Mouse (Mus musculus): ENCODE measurements around the gene Pkig. TPM values are rescaled to one million over a fixed set of nuclear protein-coding genes. Genes with fewer than 3 reads are reported as not detected.
"Not testable (repeated sequence)": the region's sequence is repeated elsewhere in the genome, so short reads cannot be mapped to it uniquely, and the experiment has no call there.

Gene Pkig
- polyA plus RNA-seq, 1 experiment: not detected

DNA sequence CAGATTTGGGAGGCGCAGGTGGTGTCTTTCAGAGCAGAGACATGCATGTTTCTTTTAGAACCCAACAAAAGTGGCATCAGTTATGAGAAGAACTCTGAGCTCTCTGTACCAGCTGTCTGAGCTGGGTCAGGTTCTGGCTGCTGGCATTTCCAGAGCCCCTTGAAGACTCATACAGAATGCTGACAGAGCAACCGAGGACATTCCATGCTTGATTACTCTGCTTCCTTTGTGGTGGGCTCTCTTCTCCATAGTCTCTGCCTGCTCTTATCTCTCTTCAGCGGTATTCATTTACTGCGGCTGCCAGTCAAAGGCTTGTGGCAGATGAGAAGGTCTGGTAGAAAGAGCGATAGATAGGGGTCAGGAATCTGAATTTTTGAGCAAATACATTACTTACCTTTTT is 28.0 kb downstream of the Pkig start:
- no peak for TF ChIP-seq CTCF (IDR thresholded peaks at IDR 0.05; ENCODE audit: insufficient read depth, low read depth, low read length)
- TF ChIP-seq POLR2A (IDR thresholded peaks at IDR 0.05; ENCODE audit: insufficient read depth, low read depth, low read length): no peak

DNA sequence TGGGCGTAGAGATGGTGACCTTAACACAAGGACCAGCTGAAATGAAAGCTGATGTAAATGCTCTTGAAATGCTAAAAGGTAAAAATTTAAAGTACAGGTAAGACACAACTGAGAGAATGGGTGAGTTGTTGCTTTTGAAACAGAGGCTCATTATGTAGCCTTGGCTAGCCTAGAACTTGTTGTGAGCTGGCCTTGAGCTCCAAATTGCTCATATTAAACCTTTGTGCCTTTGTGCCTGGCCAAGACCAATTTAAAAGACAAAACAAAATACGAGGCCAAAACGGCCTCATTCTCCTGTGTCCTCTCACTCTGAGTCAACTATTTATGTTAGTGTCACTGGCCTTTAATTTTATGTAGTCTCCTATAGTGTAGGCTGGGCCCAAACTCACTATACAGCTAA is 28.7 kb downstream of the Pkig start:
- Histone ChIP-seq H3K4me1 (ENCODE audit: control insufficient read depth, insufficient read depth, low read length) (peaks cover 26% of the 10 kb centered on the region), H3K4me3 (ENCODE audit: insufficient read depth, low read depth, low read length) (no peak overlapping the region), H3K27ac (ENCODE audit: insufficient read depth, low read depth, low read length) (peak overlapping the region; percentile 84)
- 55% methylated on average over 3 of the region's 3 CpGs for WGBS
- TF ChIP-seq POLR2A (IDR thresholded peaks at IDR 0.05; ENCODE audit: insufficient read depth, low read depth, low read length) (no peak), CTCF (IDR thresholded peaks at IDR 0.05; ENCODE audit: insufficient read depth, low read depth, low read length) (no peak)

More for the DNA sequence above, 28.0 kb downstream of the Pkig start:
- Histone ChIP-seq H3K27ac (ENCODE audit: insufficient read depth, low read depth, low read length) (peak overlapping the region; percentile 84), H3K4me1 (ENCODE audit: control insufficient read depth, insufficient read depth, low read length) (peaks cover 23% of the 10 kb centered on the region), H3K4me3 (ENCODE audit: insufficient read depth, low read depth, low read length) (no peak overlapping the region)
- 63% methylated on average over 5 of the region's 5 CpGs for WGBS

DNA sequence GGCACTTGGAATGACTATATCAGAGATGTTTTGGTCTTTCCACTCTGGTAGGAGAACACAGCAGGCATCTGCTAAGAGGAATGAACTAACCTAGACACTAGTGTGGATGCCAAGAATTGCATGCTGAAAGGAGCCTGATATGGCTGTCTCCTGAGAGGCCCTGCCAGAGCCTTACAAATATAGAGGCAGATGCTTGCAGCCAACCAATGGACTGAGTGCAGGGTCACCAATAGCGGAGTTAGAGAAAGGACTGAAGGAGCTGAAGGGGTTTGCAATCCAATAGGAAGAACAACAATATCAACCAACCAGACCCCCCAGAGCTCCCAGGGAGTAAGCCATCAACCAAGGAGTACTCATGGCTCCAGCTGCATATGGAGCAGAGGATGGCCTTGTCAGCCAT is 30.2 kb downstream of the Pkig start:
- not testable (repeated sequence) for H3K4me3 ChIP-seq (ENCODE audit: insufficient read depth, low read depth, low read length)
- peak overlapping the region; percentile 54 for H3K27ac ChIP-seq (ENCODE audit: insufficient read depth, low read depth, low read length)
- H3K4me1 ChIP-seq (ENCODE audit: control insufficient read depth, insufficient read depth, low read length): peaks cover 30% of the 10 kb centered on the region
- 96% methylated on average over 1 of the region's 1 CpGs for WGBS

DNA sequence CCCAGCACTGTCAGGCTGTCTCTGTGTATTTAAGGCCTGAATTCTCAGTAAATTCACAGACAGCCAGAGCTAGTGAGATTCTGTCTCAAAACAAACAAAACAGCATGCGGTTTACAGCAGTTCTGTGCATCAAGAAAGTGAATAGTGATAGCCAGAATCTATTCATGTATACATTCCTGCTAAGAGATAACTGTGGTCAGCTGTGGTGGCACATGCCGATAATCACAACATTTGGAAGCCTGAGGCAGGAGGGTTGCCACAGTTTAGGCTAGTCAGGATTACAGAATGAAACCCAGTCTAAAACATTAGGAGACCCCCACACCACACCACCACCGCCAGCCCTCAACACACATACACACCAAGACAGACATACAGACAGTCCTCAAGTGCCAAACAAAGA is 31.6 kb downstream of the Pkig start:
- H3K4me1 ChIP-seq (ENCODE audit: control insufficient read depth, insufficient read depth, low read length): peaks cover 38% of the 10 kb centered on the region
- 68% methylated on average over 3 of the region's 3 CpGs for WGBS
- H3K4me3 ChIP-seq (ENCODE audit: insufficient read depth, low read depth, low read length): no peak overlapping the region
- H3K27ac ChIP-seq (ENCODE audit: insufficient read depth, low read depth, low read length): peak overlapping the region; percentile 83
- TF ChIP-seq CTCF (IDR thresholded peaks at IDR 0.05; ENCODE audit: insufficient read depth, low read depth, low read length) (no peak), POLR2A (IDR thresholded peaks at IDR 0.05; ENCODE audit: insufficient read depth, low read depth, low read length) (no peak)

DNA sequence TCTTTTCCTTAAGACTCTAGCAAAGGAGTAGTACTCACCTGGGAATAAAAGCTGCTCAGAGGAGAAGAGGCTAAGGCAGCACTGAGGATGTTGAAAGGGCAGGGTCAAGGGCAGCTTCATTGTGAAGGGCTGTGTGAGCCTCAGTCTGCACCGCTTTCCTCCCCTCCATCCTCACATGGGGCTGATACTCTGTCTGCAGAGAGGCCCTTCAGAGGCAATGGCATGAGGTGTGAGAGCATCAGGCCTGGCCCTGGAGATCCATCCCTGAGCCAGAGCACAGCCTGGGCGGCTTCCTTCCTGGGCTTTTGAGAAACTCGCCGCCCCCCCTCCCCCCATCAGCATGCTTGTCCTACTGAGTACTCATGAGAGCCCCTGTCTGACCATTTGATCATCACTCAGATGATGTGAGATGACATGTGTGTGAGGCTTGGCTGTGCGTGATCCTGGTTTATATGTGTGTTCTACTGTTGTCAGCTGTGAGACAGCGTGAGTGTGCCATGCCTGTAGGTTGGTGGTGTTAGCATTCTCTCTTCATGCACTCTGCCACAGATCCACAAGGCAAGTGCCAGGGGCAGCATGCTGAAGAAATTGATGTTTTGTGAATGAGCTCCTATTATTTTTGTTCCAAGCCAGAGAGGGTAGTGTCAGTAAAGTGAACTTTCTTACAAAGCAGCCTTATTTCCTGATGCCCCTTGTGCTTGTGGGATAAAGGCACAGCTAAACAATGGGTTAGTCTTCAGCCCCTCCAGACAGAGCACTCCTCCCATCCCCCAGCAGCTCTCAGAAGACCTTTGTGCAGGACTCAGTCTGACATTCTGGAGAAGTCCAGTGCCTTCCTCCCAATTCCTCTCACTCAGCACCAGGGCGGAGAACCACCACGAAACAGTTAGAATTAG is 32.5 kb downstream of the Pkig start:
- Histone ChIP-seq H3K27ac (ENCODE audit: insufficient read depth, low read depth, low read length) (peak overlapping the region; percentile 83), H3K4me1 (ENCODE audit: control insufficient read depth, insufficient read depth, low read length) (peaks cover 35% of the 10 kb centered on the region), H3K4me3 (ENCODE audit: insufficient read depth, low read depth, low read length) (no peak overlapping the region)
- 68% methylated on average over 8 of the region's 8 CpGs for WGBS
- TF ChIP-seq CTCF (IDR thresholded peaks at IDR 0.05; ENCODE audit: insufficient read depth, low read depth, low read length) (no peak), POLR2A (IDR thresholded peaks at IDR 0.05; ENCODE audit: insufficient read depth, low read depth, low read length) (no peak)

DNA sequence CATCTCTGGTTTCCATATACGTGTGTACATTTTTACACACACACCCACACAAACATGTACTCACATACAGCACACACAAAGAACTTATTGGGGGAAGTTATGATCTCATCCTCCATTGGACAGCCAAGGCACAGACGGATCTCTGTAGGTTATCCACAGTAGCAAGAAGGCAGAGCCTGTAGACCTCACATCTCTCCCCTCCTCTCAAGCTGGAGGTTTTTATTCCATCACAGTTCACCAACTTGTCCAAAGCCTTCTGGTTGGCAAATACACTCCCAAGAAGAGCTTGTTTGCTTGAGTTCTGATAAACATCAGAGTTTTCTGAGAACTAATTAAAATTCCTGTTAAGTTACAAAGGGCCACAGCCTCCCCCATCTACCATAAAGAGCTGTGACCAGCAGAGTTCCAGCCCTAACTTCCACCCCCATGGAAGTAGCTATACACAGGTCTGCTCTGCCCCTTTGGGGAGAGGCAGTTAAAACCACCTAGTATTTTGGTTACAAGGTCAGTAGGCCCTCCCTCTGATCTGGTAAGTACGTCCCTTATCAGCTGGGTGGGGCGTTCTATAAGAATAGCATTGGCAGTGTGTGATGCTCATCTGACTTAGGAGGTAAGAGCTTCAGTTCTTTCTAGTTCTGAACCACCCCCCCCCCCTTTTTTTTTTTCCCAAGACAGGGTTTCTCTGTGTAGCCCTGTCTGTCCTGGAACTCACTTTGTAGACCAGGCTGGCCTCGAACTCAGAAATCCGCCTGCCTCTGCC is 33.8 kb downstream of the Pkig start:
- 85% methylated on average over 6 of the region's 6 CpGs for WGBS
- Histone ChIP-seq H3K27ac (ENCODE audit: insufficient read depth, low read depth, low read length) (peak overlapping the region; percentile 48), H3K4me3 (ENCODE audit: insufficient read depth, low read depth, low read length) (no peak overlapping the region), H3K4me1 (ENCODE audit: control insufficient read depth, insufficient read depth, low read length) (peaks cover 30% of the 10 kb centered on the region)
- TF ChIP-seq CTCF (IDR thresholded peaks at IDR 0.05; ENCODE audit: insufficient read depth, low read depth, low read length) (no peak), POLR2A (IDR thresholded peaks at IDR 0.05; ENCODE audit: insufficient read depth, low read depth, low read length) (no peak)

DNA sequence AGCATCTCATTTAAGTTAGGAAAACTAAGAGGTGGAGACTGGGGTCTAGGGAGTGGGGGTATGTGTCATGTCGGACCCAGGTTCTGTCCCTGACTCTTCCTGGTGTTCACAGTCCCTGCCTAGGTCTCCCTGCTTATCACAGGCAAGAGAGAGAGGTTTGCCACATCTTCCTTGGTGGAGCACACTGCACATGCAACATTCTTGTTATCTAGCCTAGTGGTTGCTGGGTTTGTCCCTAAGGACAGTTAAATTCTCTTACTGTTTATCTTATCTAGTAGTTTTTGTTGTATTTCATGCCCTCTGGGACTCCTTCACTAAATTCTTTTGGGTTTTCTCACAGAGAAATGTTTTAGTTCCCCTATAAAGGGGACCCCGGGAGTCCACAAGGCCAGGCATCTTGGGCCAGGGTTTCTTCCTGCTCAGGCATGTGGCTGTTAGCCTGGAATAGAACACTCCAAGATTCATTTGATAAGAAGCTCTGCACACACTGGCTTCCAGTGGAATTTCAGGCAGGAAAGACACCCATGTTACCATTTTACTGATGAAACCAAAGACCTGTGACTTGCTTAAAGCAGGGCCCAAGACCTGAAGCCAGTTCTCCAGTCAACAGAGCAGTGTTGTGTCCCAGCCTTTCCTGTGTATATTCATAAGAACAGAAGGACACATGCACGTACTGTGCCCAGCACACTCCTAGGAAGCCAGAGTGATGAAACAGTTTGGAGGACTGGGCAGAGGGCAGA is 34.9 kb downstream of the Pkig start:
- no peak for TF ChIP-seq CTCF (IDR thresholded peaks at IDR 0.05; ENCODE audit: insufficient read depth, low read depth, low read length)
- no peak for TF ChIP-seq POLR2A (IDR thresholded peaks at IDR 0.05; ENCODE audit: insufficient read depth, low read depth, low read length)
- Histone ChIP-seq H3K4me3 (ENCODE audit: insufficient read depth, low read depth, low read length) (no peak overlapping the region), H3K4me1 (ENCODE audit: control insufficient read depth, insufficient read depth, low read length) (peaks cover 35% of the 10 kb centered on the region), H3K27ac (ENCODE audit: insufficient read depth, low read depth, low read length) (peak overlapping the region; percentile 47)
- WGBS: 72% methylated on average over 3 of the region's 3 CpGs

DNA sequence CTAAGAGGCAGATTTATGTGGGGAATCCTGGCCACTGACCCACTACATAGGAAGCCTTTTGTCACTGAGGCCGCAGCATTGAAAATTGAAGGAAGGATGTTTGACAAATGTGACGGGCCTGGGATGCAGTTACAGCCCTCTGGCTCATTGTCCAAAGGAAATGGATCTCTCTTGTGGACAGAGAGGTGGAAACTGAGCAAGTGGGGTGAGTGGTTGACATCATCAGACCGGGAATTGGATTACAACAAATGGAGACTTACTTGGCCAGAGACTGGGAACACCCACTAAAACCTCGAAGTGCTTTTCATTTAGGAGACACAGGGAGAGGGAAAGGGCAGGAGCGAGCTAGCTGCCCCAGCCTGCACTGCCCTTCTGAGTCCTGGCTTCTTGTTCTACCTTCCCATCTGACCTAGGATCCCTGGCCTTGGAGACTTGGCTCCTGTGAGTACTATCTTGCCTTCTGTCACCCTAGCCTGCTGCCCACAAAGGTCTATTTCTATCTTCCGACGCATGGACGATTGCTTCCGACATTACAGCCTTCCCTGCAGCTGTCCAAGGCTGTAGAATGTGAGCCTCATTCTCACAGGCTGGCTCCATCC is 35.6 kb downstream of the Pkig start:
- H3K4me3 ChIP-seq (ENCODE audit: insufficient read depth, low read depth, low read length): no peak overlapping the region
- TF ChIP-seq POLR2A (IDR thresholded peaks at IDR 0.05; ENCODE audit: insufficient read depth, low read depth, low read length) (no peak), CTCF (IDR thresholded peaks at IDR 0.05; ENCODE audit: insufficient read depth, low read depth, low read length) (no peak)
- WGBS: 46% methylated on average over 9 of the region's 9 CpGs
- H3K4me1 ChIP-seq (ENCODE audit: control insufficient read depth, insufficient read depth, low read length): peaks cover 36% of the 10 kb centered on the region
- H3K27ac ChIP-seq (ENCODE audit: insufficient read depth, low read depth, low read length): peak overlapping the region; percentile 47

All from olfactory bulb, adult 2 months (tissue).